Comparison of ENCODE assay signal across 8 mouse cellular contexts in the genomic region with DNA sequence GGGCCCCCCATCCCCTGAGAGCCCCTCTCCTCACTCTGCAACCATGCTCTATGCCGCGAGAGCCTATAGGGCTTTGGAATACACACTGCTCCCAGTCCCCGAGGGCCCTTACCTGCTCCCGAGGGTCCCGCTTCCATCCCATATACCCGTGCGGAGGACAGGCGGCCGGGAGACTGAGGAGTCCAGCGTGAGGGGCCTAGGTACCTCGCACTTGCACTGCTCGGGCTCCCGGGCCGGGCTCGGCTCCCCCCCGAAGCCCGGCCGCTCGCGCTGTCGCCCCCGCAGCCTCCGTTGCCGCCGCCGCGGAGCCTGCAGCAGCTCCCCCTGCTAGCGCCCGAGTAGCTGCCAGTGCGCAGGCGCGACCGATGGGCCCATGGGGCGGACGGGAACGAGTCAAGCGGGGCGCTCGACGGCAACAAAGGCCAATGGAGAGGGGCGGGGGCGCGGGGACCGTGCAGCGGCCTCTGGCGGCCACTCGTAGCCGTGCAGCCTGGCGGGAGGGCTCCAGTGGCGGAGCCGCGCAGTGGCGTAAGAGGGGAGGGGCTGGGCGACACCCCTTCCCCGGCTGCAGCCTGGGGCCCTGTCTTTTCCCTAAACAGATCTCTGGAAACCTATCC. TPM values are rescaled to one million over a fixed set of nuclear protein-coding genes. Genes with fewer than 3 reads are reported as not detected.
DNase-seq lines count a peak whose midpoint lies in the region; ATAC-seq lines count a peak whose summit lies in the region.

TSS of gene Ago1 (minus strand) at position 299 of the 617 bp plus-strand sequence.

- no peaks in the 10 kb centered on the region for H3K36me3 ChIP-seq in heart, embryonic 14.5 days (ENCODE audit: control insufficient read depth, insufficient read depth, low read length)
- H3K36me3 ChIP-seq in liver, embryonic 13.5 days: no peaks in the 10 kb centered on the region
- no peaks in the 10 kb centered on the region for H3K36me3 ChIP-seq in stomach, embryonic 16.5 days (ENCODE audit: control insufficient read depth, insufficient read depth, low read length)

- DNase-seq in CD4-positive, CD25-positive, alpha-beta regulatory T cell, adult 2 months (ENCODE audit: low read depth, low spot score): peak; percentile 98
- DNase-seq in fibroblast of lung, adult 2 months (ENCODE audit: low read depth): peak; percentile 72
- peak; percentile 96 for DNase-seq in kidney, postnatal 14 days
- peak; percentile 94 for DNase-seq in liver, embryonic 13.5 days
- peak; percentile 98 for DNase-seq in neural tube, embryonic 10.5 days (ENCODE audit: extremely low spot score, low spot score)

- ATAC-seq in heart, embryonic 14.5 days (ENCODE audit: insufficient number of reproducible peaks, insufficient read depth, low FRiP score, low read depth): peak; percentile 87
- peak; percentile 87 for ATAC-seq in liver, embryonic 13.5 days (ENCODE audit: low read depth)
- peak; percentile 89 for ATAC-seq in stomach, embryonic 16.5 days (ENCODE audit: insufficient read depth, low FRiP score)

- no peaks in the 10 kb centered on the region for H3K9me3 ChIP-seq in heart, embryonic 14.5 days (ENCODE audit: control insufficient read depth, low read length)
- no peaks in the 10 kb centered on the region for H3K9me3 ChIP-seq in liver, embryonic 13.5 days (replicated peaks)
- H3K9me3 ChIP-seq in stomach, embryonic 16.5 days (replicated peaks; ENCODE audit: control insufficient read depth, low read length): no peaks in the 10 kb centered on the region

- H3K9ac ChIP-seq in heart, embryonic 14.5 days (ENCODE audit: low read length): peak within 1 kb of the TSS; percentile 91
- H3K9ac ChIP-seq in liver, embryonic 13.5 days: peak within 1 kb of the TSS; percentile 88
- peak within 1 kb of the TSS; percentile 92 for H3K9ac ChIP-seq in stomach, embryonic 16.5 days (ENCODE audit: low read length)

- no peaks in the 10 kb centered on the region for H3K27me3 ChIP-seq in heart, embryonic 14.5 days (ENCODE audit: control insufficient read depth, insufficient read depth, low read length)
- no peaks in the 10 kb centered on the region for H3K27me3 ChIP-seq in liver, embryonic 13.5 days
- H3K27me3 ChIP-seq in stomach, embryonic 16.5 days (ENCODE audit: control insufficient read depth, insufficient read depth, low read length): no peaks in the 10 kb centered on the region

- H3K4me2 ChIP-seq in heart, embryonic 14.5 days (ENCODE audit: low read length): peak within 1 kb of the TSS; percentile 81
- peak within 1 kb of the TSS; percentile 97 for H3K4me2 ChIP-seq in liver, embryonic 13.5 days
- H3K4me2 ChIP-seq in stomach, embryonic 16.5 days (ENCODE audit: low read depth, low read length): peak within 1 kb of the TSS; percentile 77

- H3K4me3 ChIP-seq in brown adipose tissue, adult 24 weeks (ENCODE audit: insufficient read depth, low read depth, low read length): peak within 1 kb of the TSS; percentile 92
- peak within 1 kb of the TSS; percentile 81 to 92 for H3K4me3 ChIP-seq in heart, embryonic 14.5 days (ENCODE audit: control insufficient read depth in 1 of 2, insufficient read depth in 1 of 2, low read depth in 1 of 2, low read length in 2 of 2)
- peak within 1 kb of the TSS; percentile 84 for H3K4me3 ChIP-seq in liver, embryonic 13.5 days (replicated peaks)
- peak within 1 kb of the TSS; percentile 90 for H3K4me3 ChIP-seq in stomach, embryonic 16.5 days (replicated peaks; ENCODE audit: low read length)

- H3K4me1 ChIP-seq in brown adipose tissue, adult 24 weeks (ENCODE audit: control insufficient read depth, insufficient read depth, insufficient read length, low read length): peaks cover 13% of the 10 kb centered on the region
- H3K4me1 ChIP-seq in heart, embryonic 14.5 days (ENCODE audit: control insufficient read depth in 2 of 2, insufficient read depth in 2 of 2, low read length in 2 of 2): peaks cover 20 to 21% of the 10 kb centered on the region in 2 experiments
- H3K4me1 ChIP-seq in liver, embryonic 13.5 days (replicated peaks): peaks cover 52% of the 10 kb centered on the region
- H3K4me1 ChIP-seq in stomach, embryonic 16.5 days (ENCODE audit: control insufficient read depth, insufficient read depth, low read length): peaks cover 31% of the 10 kb centered on the region

- under 1% methylated on average over 47 of the region's 55 CpGs for WGBS in heart, embryonic 14.5 days
- WGBS in liver, embryonic 13.5 days (ENCODE audit: insufficient replicate concordance): under 1% methylated on average over 55 of the region's 55 CpGs
- under 1% methylated on average over 55 of the region's 55 CpGs for WGBS in stomach, embryonic 16.5 days

- peak within 1 kb of the TSS; percentile 19; the same call in 1 of the 2 replicates for H3K27ac ChIP-seq in brown adipose tissue, adult 24 weeks (replicated peaks; ENCODE audit: low read depth, low read length)
- peak within 1 kb of the TSS; percentile 37 to 74 for H3K27ac ChIP-seq in heart, embryonic 14.5 days (replicated peaks in 1 of 2; ENCODE audit: control insufficient read depth in 1 of 2, insufficient read depth in 1 of 2, low read depth in 2 of 2, low read length in 2 of 2)
- H3K27ac ChIP-seq in liver, embryonic 13.5 days: peak within 1 kb of the TSS; percentile 84
- H3K27ac ChIP-seq in stomach, embryonic 16.5 days (ENCODE audit: low read length): peak within 1 kb of the TSS; percentile 89

RNA-seq across cellular contexts. Expression of gene Ago1, which starts in this region (rescaled TPM):
- 4.9 and 8.9 TPM in 2 replicates for polyA plus RNA-seq in brown adipose tissue, adult 24 weeks (2012; ENCODE audit: insufficient read depth, insufficient read length, missing spikeins)
- 4.2 and 4.8 TPM in 2 replicates for polyA plus RNA-seq in heart, embryonic 14.5 days (2014; fragmentation: Nextera tagmentation; extraction: Ambion mirVana)
- polyA plus RNA-seq in liver, embryonic 13.5 days (2015; fragmentation: Nextera tagmentation; extraction: Ambion mirVana): 1.4 TPM in 2 replicates
- polyA plus RNA-seq in stomach, embryonic 16.5 days (2015; fragmentation: Nextera tagmentation; extraction: Ambion mirVana): 4.3 and 4.4 TPM in 2 replicates

Comparison
In these comparisons a context has a peak if more than half of its experiments do, and no peak if none do; other contexts are left out.
1. Peak in every context shown above with its lines: DNase-seq, ATAC-seq, H3K4me3 ChIP-seq and H3K27ac ChIP-seq.
2. H3K27ac ChIP-seq: peak in every context shown above with its lines; median percentile 89 in stomach, embryonic 16.5 days; 84 in liver, embryonic 13.5 days; 56 in heart, embryonic 14.5 days; 19 in brown adipose tissue, adult 24 weeks.